Mouse (Mus musculus) embryonic facial prominence, embryonic 11.5 days (tissue): ENCODE results near the gene Thtpa. TPM values are rescaled to one million over a fixed set of nuclear protein-coding genes. Genes with fewer than 3 reads are reported as not detected.
A peak's percentile ranks its signal among the peaks of the same experiment; 100 is the strongest.

Experiments used
- ATAC-seq: fragments of 200-750 bp; cut with Nextera tagmentation; replicated peaks from 2 replicates; pipeline ENCODE4 v1.8.0; 2017; ENCODE audit warnings: low read depth; ENCODE audit not compliant: insufficient number of reproducible peaks, low FRiP score, low TSS enrichment
- DNase-seq: peaks from one replicate; pipeline ENCODE4 v3.0.0-alpha.2; 2015; ENCODE audit warnings: low spot score
- H3K27ac ChIP-seq: fragments of 300-500 bp; sonication (generic); replicated peaks from 2 replicates; pipeline ENCODE4 v1.5.1; 2014; ENCODE audit warnings: mild to moderate bottlenecking, low read depth, low read length, control low read depth
- H3K27me3 ChIP-seq: fragments of 300-500 bp; sonication (generic); 2 replicates; pipeline ENCODE4 v1.6.1; 2014; ENCODE audit warnings: mild to moderate bottlenecking, low read length, moderate library complexity, mixed read lengths; ENCODE audit not compliant: control insufficient read depth, insufficient read depth
- H3K36me3 ChIP-seq: fragments of 300-500 bp; sonication (generic); replicated peaks from 2 replicates; pipeline ENCODE4 v1.6.1; 2014; ENCODE audit warnings: low read depth, mild to moderate bottlenecking, low read length, moderate library complexity, mixed read lengths; ENCODE audit not compliant: control insufficient read depth, insufficient read depth
- H3K4me1 ChIP-seq: fragments of 300-500 bp; sonication (generic); 2 replicates; pipeline ENCODE4 v1.6.1; 2014; ENCODE audit warnings: low read length, mixed read lengths; ENCODE audit not compliant: control insufficient read depth, insufficient read depth
- H3K4me2 ChIP-seq: fragments of 300-500 bp; sonication (generic); 2 replicates; pipeline ENCODE4 v1.6.1; 2014; ENCODE audit warnings: low read depth, mild to moderate bottlenecking, control low read depth, low read length, moderate library complexity
- H3K4me3 ChIP-seq: fragments of 300-500 bp; sonication (generic); 2 replicates; pipeline ENCODE4 v1.5.1; 2014; ENCODE audit warnings: low read depth, low read length, control low read depth
- H3K9ac ChIP-seq: fragments of 300-500 bp; sonication (generic); replicated peaks from 2 replicates; pipeline ENCODE4 v1.6.1; 2014; ENCODE audit warnings: mild to moderate bottlenecking, control low read depth, low read length
- H3K9me3 ChIP-seq: fragments of 300-500 bp; sonication (generic); replicated peaks from 2 replicates; pipeline ENCODE4 v1.6.1; 2016; ENCODE audit warnings: mild to moderate bottlenecking, low read length, inconsistent platforms, mixed read lengths; ENCODE audit not compliant: control insufficient read depth
- WGBS: fragments of 180-500 bp; shearing (Covaris S2); extraction: QIAGEN DNeasy Blood & Tissue Kit; methylation state at CpG from one replicate; pipeline ENCODE4 v1.1.7; 2014; 5-methylcytosine and 5-hydroxymethylcytosine counted together
- polyA plus RNA-seq: library from polyadenylated mRNA; unstranded; fragments of >200 nt; fragmentation: Nextera tagmentation; extraction: Ambion mirVana; gene quantifications from 2 replicates; pipeline ENCODE4 v1.2.1, GENCODE M21; 2014

The Thtpa gene
- polyA plus RNA-seq, 1 experiment from 2014 or later, result 19.0 TPM

DNA sequence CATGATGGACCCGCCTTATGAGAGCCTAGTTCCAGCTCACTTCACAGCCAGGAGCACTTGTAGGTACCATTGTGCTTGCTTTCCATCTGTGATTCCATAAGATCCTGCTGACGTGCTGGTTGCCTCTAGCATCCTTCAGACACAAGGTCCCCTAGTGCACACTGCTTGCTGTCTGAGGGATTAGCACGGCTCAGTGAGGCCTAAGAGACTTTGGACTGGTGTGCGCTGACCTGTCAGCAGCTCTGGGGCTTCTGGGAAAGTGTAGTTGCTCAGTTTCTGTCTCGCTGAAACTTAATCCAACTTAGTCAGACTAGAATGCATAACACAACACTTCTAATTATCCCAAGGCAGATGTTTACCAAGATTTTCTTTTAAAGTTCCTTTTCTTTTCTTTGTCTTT lies 34.7 kb upstream of the Thtpa start:
- Histone ChIP-seq H3K4me1 (no peaks in the 10 kb centered on the region; the same call in 1 of the 2 replicates), H3K27ac (no peak overlapping the region), H3K4me3 (no peak overlapping the region), H3K4me2 (no peak overlapping the region), H3K9ac (no peak overlapping the region), H3K36me3 (no peaks in the 10 kb centered on the region), H3K9me3 (no peaks in the 10 kb centered on the region), H3K27me3 (no peaks in the 10 kb centered on the region)
- ATAC-seq (no peak), DNase-seq (peak; percentile 15)
- WGBS, result 60% methylated on average over 5 of the region's 5 CpGs

DNA sequence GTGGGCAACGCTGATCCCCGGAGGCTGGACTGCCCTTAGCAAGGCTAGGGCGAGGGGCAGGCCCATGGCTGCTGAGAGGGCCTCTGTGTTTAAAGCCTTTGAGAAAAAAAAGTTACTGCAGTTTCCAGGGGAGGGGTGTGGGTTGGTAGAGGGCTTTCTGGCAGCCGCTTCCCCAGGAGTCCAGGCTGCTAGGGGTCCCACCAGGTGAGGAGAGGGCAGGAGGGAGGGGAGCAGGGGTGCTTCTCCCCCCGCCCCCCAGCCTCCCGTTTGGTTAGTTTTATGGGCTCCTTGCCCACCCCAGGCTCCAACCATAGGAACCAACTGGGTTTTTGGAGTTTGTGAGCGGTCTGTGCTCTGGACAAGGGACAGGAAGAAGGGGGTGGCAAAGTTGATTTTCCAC lies 32.7 kb upstream of the Thtpa start:
- Histone ChIP-seq H3K27ac (no peak overlapping the region), H3K9ac (no peak overlapping the region; the same call in 1 of the 2 replicates), H3K4me3 (no peak overlapping the region), H3K36me3 (peaks cover 3% of the 10 kb centered on the region), H3K4me2 (no peak overlapping the region), H3K27me3 (no peaks in the 10 kb centered on the region), H3K4me1 (no peaks in the 10 kb centered on the region; the same call in 1 of the 2 replicates), H3K9me3 (no peaks in the 10 kb centered on the region)
- no peak for DNase-seq
- no peak for ATAC-seq
- 42% methylated on average over 7 of the region's 7 CpGs for WGBS

DNA sequence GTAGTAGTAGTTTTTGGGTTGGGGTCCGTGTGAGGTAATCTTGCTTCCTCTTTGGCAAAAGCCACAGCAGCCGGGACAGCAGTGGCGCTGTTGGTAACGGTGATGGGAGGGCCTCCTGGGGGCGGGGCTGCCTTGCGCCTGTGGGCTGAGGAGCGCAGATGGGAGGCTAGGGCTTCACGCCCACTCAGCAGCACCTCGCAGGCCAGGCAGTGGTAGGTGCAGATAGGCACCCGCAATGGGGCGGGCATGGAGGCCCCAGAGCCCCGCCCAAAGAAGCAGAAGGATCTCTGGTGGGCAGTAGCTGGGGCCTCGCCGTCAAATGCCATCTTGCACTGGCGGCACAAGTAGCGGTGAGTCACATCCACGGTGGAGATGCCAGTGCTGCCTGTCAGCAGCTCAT lies 32.0 kb upstream of the Thtpa start:
- H3K4me2 ChIP-seq, result 0 out of 2 replicates have a peak overlapping the region, but pooled peaks have one; percentile 7
- peak; percentile 55; the same call in 1 of the 2 replicates for ATAC-seq
- peak; percentile 38 for DNase-seq
- no peak overlapping the region for H3K4me3 ChIP-seq
- no peaks in the 10 kb centered on the region; the same call in 1 of the 2 replicates for H3K4me1 ChIP-seq
- WGBS, result 22% methylated on average over 17 of the region's 17 CpGs
- 0 out of 2 replicates have a peak overlapping the region, but pooled peaks have one; percentile 3 for H3K9ac ChIP-seq
- no peaks in the 10 kb centered on the region for H3K27me3 ChIP-seq
- no peaks in the 10 kb centered on the region for H3K9me3 ChIP-seq
- H3K36me3 ChIP-seq, result peaks cover 4% of the 10 kb centered on the region
- no peak overlapping the region for H3K27ac ChIP-seq

DNA sequence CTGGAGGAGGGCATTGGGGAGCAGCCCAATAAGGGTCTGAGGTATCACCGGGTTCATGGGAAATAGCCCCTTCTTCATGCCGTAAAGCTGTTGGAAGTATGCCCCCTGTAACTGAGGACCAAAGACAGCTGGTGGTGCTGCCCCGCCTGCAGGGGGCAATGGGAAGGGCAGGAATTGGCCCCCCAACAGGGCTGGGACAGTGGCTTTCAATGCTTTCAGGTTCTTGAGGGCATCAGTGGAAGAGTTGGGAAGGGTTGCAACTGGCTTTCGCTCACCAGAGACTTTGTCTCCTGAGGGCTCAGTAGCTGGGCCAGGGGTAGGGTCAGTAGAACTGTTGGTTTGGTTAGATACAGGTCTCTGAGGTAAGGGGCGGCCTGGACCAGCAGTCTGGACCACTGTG lies 31.5 kb upstream of the Thtpa start:
- DNase-seq (no peak), ATAC-seq (no peak)
- H3K4me2 ChIP-seq, result no peak overlapping the region
- H3K4me3 ChIP-seq, result no peak overlapping the region
- H3K36me3 ChIP-seq, result peaks cover 4% of the 10 kb centered on the region
- 92% methylated on average over 5 of the region's 5 CpGs for WGBS
- H3K9ac ChIP-seq, result no peak overlapping the region
- no peaks in the 10 kb centered on the region for H3K9me3 ChIP-seq
- no peaks in the 10 kb centered on the region; the same call in 1 of the 2 replicates for H3K4me1 ChIP-seq
- H3K27ac ChIP-seq, result no peak overlapping the region
- no peaks in the 10 kb centered on the region for H3K27me3 ChIP-seq

DNA sequence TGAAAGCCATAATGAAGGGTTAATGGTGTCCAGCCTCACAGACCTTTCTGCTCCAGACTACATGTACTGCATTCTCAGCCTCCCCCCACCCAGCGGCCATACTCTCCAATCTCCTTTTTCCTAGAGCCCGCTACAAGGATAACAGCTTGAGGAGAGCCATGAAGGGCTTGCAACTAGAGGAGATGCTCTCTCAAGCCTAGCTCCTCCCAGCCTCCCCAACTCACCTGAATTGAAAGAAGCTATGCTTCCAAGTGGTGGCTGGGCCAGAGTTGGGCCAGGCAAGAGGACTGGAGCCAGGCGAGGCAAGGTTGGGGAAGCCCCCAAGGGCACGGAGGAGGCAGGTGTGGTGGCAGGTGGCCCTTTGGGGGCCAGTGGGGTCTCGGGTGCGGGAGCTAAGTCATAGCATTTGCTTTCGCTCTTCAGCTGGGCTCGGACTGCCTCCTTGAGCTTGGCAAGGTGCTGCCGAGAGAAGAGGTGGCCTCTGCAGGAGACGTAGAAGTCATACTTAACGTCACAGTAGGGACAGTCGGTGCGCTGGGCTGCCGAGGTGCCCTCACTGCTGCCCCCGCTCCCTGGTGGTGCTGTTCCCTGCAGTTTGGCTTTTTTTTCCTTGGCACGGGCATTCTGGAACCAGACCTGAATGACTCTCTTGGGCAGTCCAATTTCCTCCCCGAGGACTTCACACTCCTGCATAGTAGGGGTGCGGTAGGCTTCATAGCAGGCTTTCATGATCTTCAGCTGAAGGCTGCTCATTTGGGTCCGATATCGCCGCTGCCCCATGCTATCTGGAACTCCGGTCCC lies 30.8 kb upstream of the Thtpa start:
- WGBS, result 85% methylated on average over 22 of the region's 22 CpGs

DNA sequence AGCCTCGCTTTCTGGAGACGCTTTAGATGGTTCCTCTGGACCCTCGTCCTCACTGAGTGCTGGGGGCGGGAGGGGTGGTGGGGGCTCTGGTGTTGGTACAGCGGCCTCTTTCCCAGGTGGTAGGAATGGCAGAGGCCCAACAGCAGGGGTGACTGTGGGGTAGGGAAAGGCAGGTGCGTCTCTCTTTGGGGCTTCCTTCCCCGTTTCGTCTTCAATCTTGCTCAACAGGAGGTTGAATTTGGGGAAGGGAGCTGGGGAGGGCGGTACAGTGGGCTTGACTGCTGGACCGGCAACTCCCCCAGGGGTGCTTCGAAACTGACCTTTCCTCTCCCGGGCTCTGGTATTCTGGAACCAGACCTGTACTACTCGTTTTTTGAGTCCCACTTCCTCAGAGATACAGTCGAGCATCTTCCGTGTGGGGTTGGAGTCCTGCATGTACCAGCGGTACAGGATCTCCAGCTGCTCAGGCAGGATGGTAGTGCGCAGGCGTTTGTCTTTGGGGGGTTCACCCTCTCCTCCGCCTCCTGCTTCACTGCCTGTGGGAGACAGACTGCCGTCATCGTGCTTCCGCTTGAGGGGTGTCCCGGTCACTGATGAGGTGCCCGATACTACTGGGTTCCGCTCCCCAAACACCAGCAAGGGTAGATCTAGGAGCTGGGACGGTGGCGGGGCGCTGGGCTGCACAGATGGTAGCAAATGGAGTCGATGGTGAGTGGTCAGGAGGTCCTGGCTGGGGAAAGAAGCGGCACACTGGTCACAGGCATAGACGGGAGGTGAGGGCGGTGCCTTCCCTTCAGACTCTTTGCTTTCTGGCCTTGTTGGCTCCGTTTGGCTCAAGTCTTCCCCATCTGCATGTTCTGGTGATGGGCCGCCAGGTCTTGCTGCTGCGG lies 29.9 kb upstream of the Thtpa start:
- WGBS, result 74% methylated on average over 35 of the region's 35 CpGs

More for the DNA sequence above, 30.8 kb upstream of the Thtpa start:
- no peaks in the 10 kb centered on the region for H3K9me3 ChIP-seq
- ATAC-seq (no peak), DNase-seq (no peak)
- H3K4me3 ChIP-seq, result no peak overlapping the region
- peaks cover 4% of the 10 kb centered on the region for H3K36me3 ChIP-seq
- H3K4me2 ChIP-seq, result no peak overlapping the region
- H3K9ac ChIP-seq, result no peak overlapping the region
- no peaks in the 10 kb centered on the region; the same call in 1 of the 2 replicates for H3K4me1 ChIP-seq
- H3K27me3 ChIP-seq, result no peaks in the 10 kb centered on the region
- no peak overlapping the region for H3K27ac ChIP-seq

DNA sequence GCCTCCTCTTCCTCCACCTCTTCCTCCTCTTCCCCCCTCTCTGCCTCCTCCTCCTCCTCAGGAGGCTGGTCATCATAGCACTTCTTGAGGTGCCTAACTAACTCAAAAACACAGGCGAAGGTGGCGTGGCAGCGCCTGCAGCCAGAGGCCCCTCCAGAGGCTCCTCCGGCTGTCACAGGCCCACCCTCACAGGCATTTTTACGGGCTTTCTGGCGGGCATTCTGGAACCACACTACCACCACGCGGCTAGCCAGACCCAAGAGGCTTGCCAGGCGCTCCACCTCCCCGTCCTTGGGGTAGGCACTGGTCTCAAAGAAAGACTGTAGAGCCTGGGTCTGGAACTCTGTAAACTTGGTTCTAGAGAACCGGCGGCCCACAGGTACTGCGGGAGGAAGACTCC lies 29.2 kb upstream of the Thtpa start:
- no peaks in the 10 kb centered on the region for H3K27me3 ChIP-seq
- ATAC-seq (no peak), DNase-seq (no peak)
- 89% methylated on average over 13 of the region's 13 CpGs for WGBS
- no peak overlapping the region for H3K4me3 ChIP-seq
- H3K9me3 ChIP-seq, result no peaks in the 10 kb centered on the region
- no peak overlapping the region for H3K4me2 ChIP-seq
- no peak overlapping the region for H3K9ac ChIP-seq
- H3K27ac ChIP-seq, result no peak overlapping the region
- no peaks in the 10 kb centered on the region; the same call in 1 of the 2 replicates for H3K4me1 ChIP-seq
- H3K36me3 ChIP-seq, result peaks cover 4% of the 10 kb centered on the region

More for the DNA sequence above, 29.9 kb upstream of the Thtpa start:
- Histone ChIP-seq H3K9me3 (no peaks in the 10 kb centered on the region), H3K4me3 (no peak overlapping the region), H3K9ac (no peak overlapping the region), H3K4me1 (no peaks in the 10 kb centered on the region; the same call in 1 of the 2 replicates), H3K27ac (no peak overlapping the region), H3K36me3 (peaks cover 4% of the 10 kb centered on the region), H3K27me3 (no peaks in the 10 kb centered on the region), H3K4me2 (no peak overlapping the region)
- DNase-seq (no peak), ATAC-seq (no peak)
